Mouse (Mus musculus) cortical plate, adult 2 months (tissue): ENCODE data around the gene Pnpla6.

Experiments
- CTCF ChIP-seq: fragments of 200-500 bp; IDR thresholded peaks from 2 replicates; pipeline ENCODE4 v1.5.1; 2011; ENCODE audit warnings: mild to moderate bottlenecking, control low read depth, low read length; ENCODE audit not compliant: insufficient read depth; ENCODE audit errors: extremely low read depth
- POLR2A ChIP-seq: fragments of 200-500 bp; IDR thresholded peaks from 2 replicates; pipeline ENCODE4 v1.6.1; 2011; ENCODE audit warnings: mild to moderate bottlenecking, low read length, control low read depth; ENCODE audit not compliant: insufficient read depth; ENCODE audit errors: extremely low read depth

DNA sequence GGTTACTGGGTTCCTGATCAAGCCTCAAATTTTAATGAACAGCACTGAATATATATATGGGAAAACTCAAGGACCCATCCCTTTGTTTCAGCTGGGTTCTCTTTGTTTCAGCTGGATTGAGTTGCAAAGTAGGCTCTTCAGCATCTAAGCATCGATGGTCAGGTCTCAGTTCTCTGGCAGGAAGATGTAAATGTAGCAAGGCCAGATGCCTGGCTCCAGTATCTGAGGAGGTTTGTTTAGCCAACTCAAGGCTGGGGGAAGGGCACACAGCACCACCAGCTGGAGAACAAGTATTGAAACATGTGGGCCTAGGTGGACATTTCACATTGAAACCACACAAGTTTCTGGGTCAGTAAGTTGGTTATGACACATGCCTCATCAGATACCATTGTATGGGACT is 37.1 kb downstream of the Pnpla6 start:
- TF ChIP-seq CTCF (no peak), POLR2A (no peak)
